Comparison of ENCODE assay signal across 13 mouse cellular contexts in the genomic region with DNA sequence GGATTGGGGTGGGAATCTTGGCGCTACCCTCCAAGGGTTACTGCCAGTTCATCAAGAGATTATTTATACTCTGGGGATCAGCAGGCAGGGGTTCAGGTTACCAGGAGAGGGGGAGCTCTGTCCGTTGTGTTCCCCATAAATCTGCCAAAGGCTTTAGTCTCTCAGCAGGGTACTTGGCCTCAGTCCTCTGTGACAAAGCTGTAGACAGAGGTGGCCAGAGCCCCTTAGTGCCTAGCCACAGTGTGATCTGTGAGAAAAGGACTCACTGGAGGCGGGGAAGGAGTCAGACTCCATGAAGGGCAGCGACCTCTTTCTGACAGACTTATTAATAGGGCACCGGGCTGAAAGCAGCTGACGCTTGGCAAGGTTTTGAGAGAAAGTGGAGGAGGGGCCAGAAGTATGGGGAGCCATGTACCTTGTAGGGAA. TPM values are rescaled to one million over a fixed set of nuclear protein-coding genes. Genes with fewer than 3 reads are reported as not detected.
DNase-seq lines count a peak whose midpoint lies in the region; ATAC-seq and TF ChIP-seq lines count a peak whose summit lies in the region.
"Had no signal": no experiment of that assay in that cellular context is flagged by ENCODE, and none has a peak within 500 bp of the region (broad histone marks: within the 10 kb centered on the region; RNA-seq: fewer than 3 reads in every experiment).

No protein-coding gene starts in this region.

- TF ChIP-seq POLR2A in limb, embryonic 14.5 days (IDR thresholded peaks at IDR 0.05; ENCODE audit: borderline replicate concordance, extremely low read depth, insufficient read depth, insufficient read length), result no peak

- intact Hi-C loops in left cerebral cortex, postnatal 36 days (cut with DNase I), result no loop called here

- H3K36me3 ChIP-seq in limb, embryonic 14.5 days (ENCODE audit: control insufficient read depth, insufficient read depth, low read length), result peaks cover 18% of the 10 kb centered on the region
- peaks cover 57% of the 10 kb centered on the region for H3K36me3 ChIP-seq in limb, embryonic 10.5 days
- peaks cover 27% of the 10 kb centered on the region for H3K36me3 ChIP-seq in neural tube, embryonic 13.5 days

- WGBS in limb, embryonic 14.5 days, result 36% methylated on average over 6 of the region's 6 CpGs
- WGBS in limb, embryonic 10.5 days, result 37% methylated on average over 6 of the region's 6 CpGs
- WGBS in neural tube, embryonic 13.5 days, result 17% methylated on average over 6 of the region's 6 CpGs

- H3K27ac ChIP-seq in limb, embryonic 14.5 days (replicated peaks; ENCODE audit: low read depth, low read length), result no peak overlapping the region
- H3K27ac ChIP-seq in limb, embryonic 10.5 days, result no peak overlapping the region
- 0 out of 2 replicates have a peak overlapping the region, but pooled peaks have one; percentile 54 for H3K27ac ChIP-seq in neural tube, embryonic 13.5 days (replicated peaks)
- H3K27ac ChIP-seq: embryonic facial prominence, embryonic 12.5 days; macrophage had no signal

- H3K4me2 ChIP-seq in limb, embryonic 14.5 days (replicated peaks; ENCODE audit: low read depth, low read length, severe bottlenecking), result no peak overlapping the region
- H3K4me2 ChIP-seq in neural tube, embryonic 13.5 days, result no peak overlapping the region
- H3K4me2 ChIP-seq: embryonic facial prominence, embryonic 12.5 days had no signal

- DNase-seq in limb, embryonic 14.5 days (ENCODE audit: low spot score), result peak; percentile 7
- DNase-seq in limb, embryonic 10.5 days (ENCODE audit: low spot score), result no peak
- peak; percentile 36 for DNase-seq in embryo, embryonic 11 days
- peak; percentile 80 to 83 for DNase-seq in kidney, adult 8-10 months
- DNase-seq in left cerebral cortex, postnatal 36 days (ENCODE audit: low spot score in 2 of 2), result no peak
- DNase-seq in adrenal gland, postnatal 36 days, result no peak
- DNase-seq: forebrain, postnatal 0 days; right cerebral cortex, postnatal 4 days had no signal

- H3K9me3 ChIP-seq in limb, embryonic 14.5 days (ENCODE audit: control insufficient read depth, low read length), result no peaks in the 10 kb centered on the region
- H3K9me3 ChIP-seq in limb, embryonic 10.5 days (replicated peaks), result no peaks in the 10 kb centered on the region
- H3K9me3 ChIP-seq in neural tube, embryonic 13.5 days, result no peaks in the 10 kb centered on the region
- H3K9me3 ChIP-seq: embryonic facial prominence, embryonic 12.5 days had no signal

- no peak overlapping the region for H3K4me3 ChIP-seq in limb, embryonic 14.5 days (replicated peaks; ENCODE audit: low read length)
- no peak overlapping the region for H3K4me3 ChIP-seq in limb, embryonic 10.5 days
- no peak overlapping the region for H3K4me3 ChIP-seq in neural tube, embryonic 13.5 days
- H3K4me3 ChIP-seq: embryonic facial prominence, embryonic 12.5 days had no signal

- peaks cover 15% of the 10 kb centered on the region for H3K4me1 ChIP-seq in limb, embryonic 14.5 days (ENCODE audit: control insufficient read depth, insufficient read depth, low read length)
- peaks cover 26% of the 10 kb centered on the region for H3K4me1 ChIP-seq in limb, embryonic 10.5 days
- peaks cover 36% of the 10 kb centered on the region for H3K4me1 ChIP-seq in neural tube, embryonic 13.5 days (replicated peaks)

- ATAC-seq in limb, embryonic 14.5 days (ENCODE audit: low FRiP score, low read depth), result no peak
- no peak for ATAC-seq in neural tube, embryonic 13.5 days (ENCODE audit: low read depth)
- no peak for ATAC-seq in megakaryocyte, adult 5-6 weeks (ENCODE audit: poor library complexity, severe bottlenecking)
- ATAC-seq: forebrain, postnatal 0 days had no signal

- no peak overlapping the region for H3K9ac ChIP-seq in limb, embryonic 14.5 days (ENCODE audit: low read depth, low read length, severe bottlenecking)
- peak overlapping the region; percentile 47; the same call in 1 of the 2 replicates for H3K9ac ChIP-seq in neural tube, embryonic 13.5 days
- H3K9ac ChIP-seq: embryonic facial prominence, embryonic 12.5 days; forebrain, postnatal 0 days had no signal

- H3K27me3 ChIP-seq in limb, embryonic 14.5 days (ENCODE audit: control insufficient read depth, insufficient read depth, low read length), result no peaks in the 10 kb centered on the region
- H3K27me3 ChIP-seq in limb, embryonic 10.5 days (ENCODE audit: low read depth, poor library complexity, severe bottlenecking), result no peaks in the 10 kb centered on the region
- no peaks in the 10 kb centered on the region for H3K27me3 ChIP-seq in neural tube, embryonic 13.5 days
- H3K27me3 ChIP-seq: embryonic facial prominence, embryonic 12.5 days had no signal

RNA-seq across cellular contexts. Expression of gene Scnm1, which starts 4.6 kb away (rescaled TPM):
- 85.0 and 106 TPM in 2 replicates for polyA plus RNA-seq in limb, embryonic 14.5 days (2012; rRNA removed)
- 65.7 and 73.1 TPM in 2 replicates for polyA plus RNA-seq in limb, embryonic 14.5 days (2014; fragmentation: Nextera tagmentation; extraction: Ambion mirVana)
- polyA plus RNA-seq in limb, embryonic 10.5 days (2016; fragmentation: Nextera tagmentation; extraction: Ambion mirVana), result 74.1 and 79.7 TPM in 2 replicates
- 96.8 and 98.2 TPM in 2 replicates for polyA plus RNA-seq in neural tube, embryonic 13.5 days (2015; fragmentation: Nextera tagmentation; extraction: Ambion mirVana)
- 51.3 and 61.3 TPM in 2 replicates for total RNA-seq in megakaryocyte, adult 5-6 weeks (2015)
- 68.0 and 72.8 TPM in 2 replicates for total RNA-seq in megakaryocyte, adult 5-6 weeks (2017)
- total RNA-seq in left cerebral cortex, postnatal 36 days (2021), result 10 to 100 TPM; 46.1 to 46.4 TPM
- total RNA-seq in adrenal gland, postnatal 36 days (2021), result 10 to 100 TPM; 33.8 to 35.4 TPM

RNA-seq across cellular contexts. Expression of gene Lysmd1, which starts 4.6 kb away (rescaled TPM):
- 11.7 and 11.8 TPM in 2 replicates for polyA plus RNA-seq in limb, embryonic 14.5 days (2012; rRNA removed)
- 13.3 and 15.3 TPM in 2 replicates for polyA plus RNA-seq in limb, embryonic 14.5 days (2014; fragmentation: Nextera tagmentation; extraction: Ambion mirVana)
- polyA plus RNA-seq in limb, embryonic 10.5 days (2016; fragmentation: Nextera tagmentation; extraction: Ambion mirVana), result 12.6 and 16.2 TPM in 2 replicates
- 34.7 and 39.1 TPM in 2 replicates for polyA plus RNA-seq in neural tube, embryonic 13.5 days (2015; fragmentation: Nextera tagmentation; extraction: Ambion mirVana)
- 3.3 and 3.8 TPM in 2 replicates for total RNA-seq in megakaryocyte, adult 5-6 weeks (2015)
- 4.4 and 5.0 TPM in 2 replicates for total RNA-seq in megakaryocyte, adult 5-6 weeks (2017)
- total RNA-seq in left cerebral cortex, postnatal 36 days (2021), result 10 to 100 TPM; 16.3 to 18.4 TPM
- total RNA-seq in adrenal gland, postnatal 36 days (2021), result 1 to 10 TPM; 8.3 to 9.7 TPM

RNA-seq across cellular contexts. Expression of gene Tmod4, which starts 5.0 kb away (rescaled TPM):
- polyA plus RNA-seq in limb, embryonic 14.5 days (2012; rRNA removed), result 3.2 and 5.0 TPM in 2 replicates
- polyA plus RNA-seq in limb, embryonic 14.5 days (2014; fragmentation: Nextera tagmentation; extraction: Ambion mirVana), result 2.9 and 3.7 TPM in 2 replicates
- polyA plus RNA-seq in limb, embryonic 10.5 days (2016; fragmentation: Nextera tagmentation; extraction: Ambion mirVana), result 1.2 and 1.4 TPM in 2 replicates
- polyA plus RNA-seq in neural tube, embryonic 13.5 days (2015; fragmentation: Nextera tagmentation; extraction: Ambion mirVana), result 0.96 and 1.7 TPM in 2 replicates
- total RNA-seq in megakaryocyte, adult 5-6 weeks (2015), result 1.1 and 4.4 TPM in 2 replicates
- total RNA-seq in megakaryocyte, adult 5-6 weeks (2017), result not detected in 2 replicates
- under 1 TPM in 1 of 2 experiments, not detected in 1; 0.88 TPM for total RNA-seq in left cerebral cortex, postnatal 36 days (2021)
- total RNA-seq in adrenal gland, postnatal 36 days (2021), result 1 to 10 TPM in 1 of 2 experiments, under 1 TPM in 1; 0.66 to 1.4 TPM
- polyA plus RNA-seq: liver, adult 2 months; macrophage had no signal

RNA-seq across cellular contexts. Expression of gene Tnfaip8l2, which starts 12.9 kb away (rescaled TPM):
- polyA plus RNA-seq in limb, embryonic 14.5 days (2012; rRNA removed), result 4.4 and 4.9 TPM in 2 replicates
- polyA plus RNA-seq in limb, embryonic 14.5 days (2014; fragmentation: Nextera tagmentation; extraction: Ambion mirVana), result 6.1 and 8.0 TPM in 2 replicates
- 0.35 and 1.9 TPM in 2 replicates for polyA plus RNA-seq in limb, embryonic 10.5 days (2016; fragmentation: Nextera tagmentation; extraction: Ambion mirVana)
- 3.0 and 3.3 TPM in 2 replicates for polyA plus RNA-seq in neural tube, embryonic 13.5 days (2015; fragmentation: Nextera tagmentation; extraction: Ambion mirVana)
- total RNA-seq in megakaryocyte, adult 5-6 weeks (2015), result 77.5 and 85.2 TPM in 2 replicates
- 103 and 115 TPM in 2 replicates for total RNA-seq in megakaryocyte, adult 5-6 weeks (2017)
- 1 to 10 TPM; 2.5 TPM for total RNA-seq in left cerebral cortex, postnatal 36 days (2021)
- 1 to 10 TPM; 1.8 to 2.1 TPM for total RNA-seq in adrenal gland, postnatal 36 days (2021)

RNA-seq across cellular contexts. Expression of gene Vps72, which starts 18.4 kb away (rescaled TPM):
- 125 and 130 TPM in 2 replicates for polyA plus RNA-seq in limb, embryonic 14.5 days (2012; rRNA removed)
- polyA plus RNA-seq in limb, embryonic 14.5 days (2014; fragmentation: Nextera tagmentation; extraction: Ambion mirVana), result 141 and 163 TPM in 2 replicates
- 297 and 327 TPM in 2 replicates for polyA plus RNA-seq in limb, embryonic 10.5 days (2016; fragmentation: Nextera tagmentation; extraction: Ambion mirVana)
- 201 and 203 TPM in 2 replicates for polyA plus RNA-seq in neural tube, embryonic 13.5 days (2015; fragmentation: Nextera tagmentation; extraction: Ambion mirVana)
- total RNA-seq in megakaryocyte, adult 5-6 weeks (2015), result 33.6 and 37.3 TPM in 2 replicates
- 74.0 and 77.3 TPM in 2 replicates for total RNA-seq in megakaryocyte, adult 5-6 weeks (2017)
- 10 to 100 TPM; 39.7 to 46.7 TPM for total RNA-seq in left cerebral cortex, postnatal 36 days (2021)
- 10 to 100 TPM; 56.1 to 63.3 TPM for total RNA-seq in adrenal gland, postnatal 36 days (2021)

Comparison
In these comparisons a context has a peak if more than half of its experiments do, and no peak if none do; other contexts are left out.
1. DNase-seq: peak in limb, embryonic 14.5 days (single experiment), embryo, embryonic 11 days (single experiment) and kidney, adult 8-10 months (2 of 2); none in limb, embryonic 10.5 days (single experiment), left cerebral cortex, postnatal 36 days (0 of 2) and adrenal gland, postnatal 36 days (0 of 2).